Comparison of ENCODE assay signal across 27 mouse cellular contexts in the genomic region with DNA sequence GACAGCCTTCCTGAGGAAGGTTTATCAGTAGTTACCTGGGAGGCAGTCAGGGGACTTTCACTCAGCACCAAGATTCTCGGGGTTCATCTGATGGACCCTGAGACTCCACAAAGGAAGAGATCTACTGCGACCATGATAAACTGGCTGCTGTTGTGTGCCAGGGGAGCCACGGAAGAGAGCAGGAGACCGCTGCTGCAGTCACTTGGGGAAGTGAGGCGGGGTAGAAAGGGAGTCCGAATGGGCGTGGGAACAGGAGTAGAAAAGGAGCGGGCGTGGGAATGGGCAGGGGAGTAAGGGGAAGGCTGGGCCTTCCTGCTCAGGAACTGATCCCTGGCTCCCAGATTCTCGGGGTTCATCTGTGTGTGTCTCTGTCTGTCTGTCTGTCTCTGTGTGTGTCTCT.
DNase-seq lines count a peak whose midpoint lies in the region; ATAC-seq and TF ChIP-seq lines count a peak whose summit lies in the region.
"Had no signal": no experiment of that assay in that cellular context is flagged by ENCODE, and none has a peak within 500 bp of the region (broad histone marks: within the 10 kb centered on the region; RNA-seq: fewer than 3 reads in every experiment).

No protein-coding gene starts in this region.

- peak; percentile 54 to 59; a peak in 2 of 4 replicates for ATAC-seq in hematopoietic stem cell, adult 5-6 weeks (replicated peaks in 1 of 2; ENCODE audit: insufficient read depth in 1 of 2, low FRiP score in 2 of 2, low TSS enrichment in 1 of 2, low read depth in 1 of 2, poor library complexity in 2 of 2, severe bottlenecking in 2 of 2)
- peak; percentile 67 for ATAC-seq in megakaryocyte progenitor cell, adult 5-6 weeks (replicated peaks; ENCODE audit: poor library complexity)
- ATAC-seq in intestine, embryonic 16.5 days: no peak
- no peak for ATAC-seq in stomach, postnatal 0 days (ENCODE audit: low FRiP score, low TSS enrichment)
- ATAC-seq: activated CD4-positive, CD25-positive, alpha-beta regulatory T cell, adult 4 months; forebrain, embryonic 13.5 days; forebrain, postnatal 0 days; hindbrain, postnatal 0 days; inflammation-experienced regulatory T-cells, adult 6 months; intestine, postnatal 0 days had no signal

- peaks cover 0 to 3% of the 10 kb centered on the region in 2 experiments; a peak in 1 of 4 replicates for H3K36me3 ChIP-seq in MEL (ENCODE audit: control insufficient read depth in 1 of 2, insufficient read depth in 2 of 2, low read length in 2 of 2)
- no peaks in the 10 kb centered on the region for H3K36me3 ChIP-seq in intestine, embryonic 16.5 days (ENCODE audit: control insufficient read depth, insufficient read depth, low read length)
- H3K36me3 ChIP-seq in stomach, postnatal 0 days (ENCODE audit: control insufficient read depth, insufficient read depth, low read length): no peaks in the 10 kb centered on the region
- H3K36me3 ChIP-seq in hindbrain, embryonic 10.5 days: no peaks in the 10 kb centered on the region
- H3K36me3 ChIP-seq: forebrain, embryonic 10.5 days; G1E had no signal

- no peaks in the 10 kb centered on the region for H3K27me3 ChIP-seq in MEL (ENCODE audit: control insufficient read depth in 1 of 2, insufficient read depth in 2 of 2, low read length in 2 of 2)
- H3K27me3 ChIP-seq in intestine, embryonic 16.5 days (replicated peaks; ENCODE audit: control insufficient read depth, insufficient read depth, low read length): no peaks in the 10 kb centered on the region
- H3K27me3 ChIP-seq in stomach, postnatal 0 days (ENCODE audit: control insufficient read depth, insufficient read depth, low read length): no peaks in the 10 kb centered on the region
- H3K27me3 ChIP-seq in hindbrain, embryonic 10.5 days (ENCODE audit: insufficient read depth, poor library complexity, severe bottlenecking): no peaks in the 10 kb centered on the region
- H3K27me3 ChIP-seq: forebrain, embryonic 13.5 days had no signal

- peaks cover 3 to 10% of the 10 kb centered on the region in 2 experiments for H3K4me1 ChIP-seq in MEL (ENCODE audit: control insufficient read depth in 1 of 2, insufficient read depth in 2 of 2, low read length in 2 of 2)
- no peaks in the 10 kb centered on the region for H3K4me1 ChIP-seq in bone marrow, adult 2 months (ENCODE audit: control insufficient read depth, insufficient read depth, low read length)
- no peaks in the 10 kb centered on the region for H3K4me1 ChIP-seq in intestine, embryonic 16.5 days (ENCODE audit: control insufficient read depth, insufficient read depth, low read length)
- no peaks in the 10 kb centered on the region for H3K4me1 ChIP-seq in stomach, postnatal 0 days (replicated peaks; ENCODE audit: control insufficient read depth, insufficient read depth)
- H3K4me1 ChIP-seq in hindbrain, embryonic 10.5 days (replicated peaks): no peaks in the 10 kb centered on the region; the same call in 1 of the 2 replicates
- H3K4me1 ChIP-seq: forebrain, embryonic 13.5 days had no signal

- no peak for TF ChIP-seq EP300 in MEL (IDR thresholded peaks at IDR 0.05; ENCODE audit: low read depth in 1 of 2, low read length in 2 of 2)
- no peak for TF ChIP-seq EP300 in stomach, postnatal 0 days (optimal IDR thresholded peaks at IDR 0.05)

- peak overlapping the region; percentile 31 to 38 for H3K4me3 ChIP-seq in MEL (ENCODE audit: control insufficient read depth in 1 of 2, insufficient read depth in 1 of 2, low read depth in 2 of 2, low read length in 2 of 2)
- H3K4me3 ChIP-seq in bone marrow, adult 2 months (replicated peaks; ENCODE audit: control insufficient read depth, low read depth, low read length): no peak overlapping the region
- H3K4me3 ChIP-seq in intestine, embryonic 16.5 days (ENCODE audit: low read length): no peak overlapping the region
- no peak overlapping the region for H3K4me3 ChIP-seq in stomach, postnatal 0 days (ENCODE audit: low read depth, low read length)
- no peak overlapping the region for H3K4me3 ChIP-seq in hindbrain, embryonic 10.5 days
- H3K4me3 ChIP-seq: forebrain, embryonic 10.5 days; forebrain, embryonic 13.5 days had no signal

- H3K79me2 ChIP-seq in MEL (ENCODE audit: control insufficient read depth, insufficient read depth, low read length, poor library complexity): no peaks in the 10 kb centered on the region

- H3K9me3 ChIP-seq in MEL (replicated peaks; ENCODE audit: insufficient read depth, low read length): no peaks in the 10 kb centered on the region
- no peaks in the 10 kb centered on the region for H3K9me3 ChIP-seq in intestine, embryonic 16.5 days (ENCODE audit: control insufficient read depth, low read length)
- H3K9me3 ChIP-seq in stomach, postnatal 0 days (ENCODE audit: control insufficient read depth, low read length): no peaks in the 10 kb centered on the region
- H3K9me3 ChIP-seq in hindbrain, embryonic 10.5 days: no peaks in the 10 kb centered on the region
- H3K9me3 ChIP-seq: forebrain, embryonic 10.5 days; forebrain, embryonic 13.5 days had no signal

- no peak for TF ChIP-seq RAD21 in MEL (IDR thresholded peaks at IDR 0.05; ENCODE audit: low read depth, low read length)

- DNase-seq in MEL (ENCODE audit: low read depth, low spot score): peak; percentile 24
- DNase-seq in frontal cortex, postnatal 36 days (ENCODE audit: low spot score in 2 of 2): no peak
- no peak for DNase-seq in stomach, postnatal 0 days (ENCODE audit: low spot score)
- DNase-seq in hindbrain, embryonic 10.5 days (ENCODE audit: low spot score): no peak
- DNase-seq: adrenal gland, adult 8-10 months; adrenal gland, postnatal 36 days; cerebellum, adult 11 months; cerebellum, adult 8-10 months; cerebellum, postnatal 10 days; cerebellum, postnatal 36 days; forebrain, postnatal 0 days; gastrocnemius, postnatal 10 days; gastrocnemius, postnatal 36 days; heart, adult 11 months had no signal

- no peak for TF ChIP-seq POLR2A in MEL (IDR thresholded peaks at IDR 0.05; ENCODE audit: control insufficient read depth in 1 of 2, insufficient read depth in 1 of 2, low read depth in 1 of 2, low read length in 2 of 2, poor library complexity in 1 of 2)
- no peak for TF ChIP-seq POLR2A in bone marrow, adult 2 months (IDR thresholded peaks at IDR 0.05; ENCODE audit: borderline replicate concordance, control insufficient read depth, low read depth, low read length)

- peak overlapping the region; percentile 43 for H3K27ac ChIP-seq in MEL (ENCODE audit: control insufficient read depth, low read depth, low read length)
- peak overlapping the region; percentile 61 for H3K27ac ChIP-seq in bone marrow, adult 2 months (ENCODE audit: control insufficient read depth, insufficient read depth, low read depth, low read length, poor library complexity)
- no peak overlapping the region for H3K27ac ChIP-seq in intestine, embryonic 16.5 days (ENCODE audit: low read length)
- H3K27ac ChIP-seq in stomach, postnatal 0 days (replicated peaks): no peak overlapping the region
- H3K27ac ChIP-seq in hindbrain, embryonic 10.5 days: no peak overlapping the region
- H3K27ac ChIP-seq: forebrain, embryonic 10.5 days; forebrain, embryonic 13.5 days; hindbrain, embryonic 14.5 days; hindbrain, postnatal 0 days had no signal

- peak overlapping the region; percentile 30 for H3K9ac ChIP-seq in MEL (ENCODE audit: control insufficient read depth, low read depth, low read length, poor library complexity, severe bottlenecking)
- H3K9ac ChIP-seq in intestine, embryonic 16.5 days (ENCODE audit: low read depth, low read length): no peak overlapping the region
- H3K9ac ChIP-seq in stomach, postnatal 0 days (ENCODE audit: low read length): no peak overlapping the region
- H3K9ac ChIP-seq: forebrain, embryonic 13.5 days; forebrain, postnatal 0 days; hindbrain, embryonic 14.5 days had no signal

- no peak overlapping the region for H3K4me2 ChIP-seq in intestine, embryonic 16.5 days (ENCODE audit: low read depth, low read length)
- no peak overlapping the region for H3K4me2 ChIP-seq in stomach, postnatal 0 days (replicated peaks; ENCODE audit: low read depth)
- H3K4me2 ChIP-seq: forebrain, embryonic 13.5 days; heart, embryonic 11.5 days; hindbrain, embryonic 14.5 days had no signal

- TF ChIP-seq CTCF in MEL (IDR thresholded peaks at IDR 0.05 in 2 of 3, conservative IDR thresholded peaks at IDR 0.05 in 1 of 3; ENCODE audit: control insufficient read depth in 1 of 3, insufficient read depth in 1 of 3, low read depth in 2 of 3, low read length in 3 of 3, poor library complexity in 1 of 3, severe bottlenecking in 1 of 3): no peak
- TF ChIP-seq CTCF in bone marrow, adult 2 months (IDR thresholded peaks at IDR 0.05; ENCODE audit: control insufficient read depth, insufficient read depth, low read length): no peak
- no peak for TF ChIP-seq CTCF in stomach, postnatal 0 days (IDR thresholded peaks at IDR 0.05; ENCODE audit: low read depth)

- 3% methylated on average over 10 of the region's 10 CpGs for WGBS in bone marrow, adult 2 months
- WGBS in intestine, embryonic 16.5 days: 63% methylated on average over 10 of the region's 10 CpGs
- 63% methylated on average over 10 of the region's 10 CpGs for WGBS in stomach, postnatal 0 days
- 75% methylated on average over 10 of the region's 10 CpGs for WGBS in hindbrain, embryonic 10.5 days

TF ChIP-seq in MEL, 35 proteins besides CTCF, POLR2A, EP300 and RAD21:
- TF ChIP-seq NRF1 (IDR thresholded peaks at IDR 0.05; ENCODE audit: insufficient read depth, low read depth, low read length, poor library complexity, severe bottlenecking): no peak
- no peak for TF ChIP-seq KAT2A (conservative IDR thresholded peaks at IDR 0.05; ENCODE audit: low read depth, low read length)
- no peak for TF ChIP-seq ZNF384 (IDR thresholded peaks at IDR 0.05; ENCODE audit: low read depth, low read length)
- TF ChIP-seq USF2 (IDR thresholded peaks at IDR 0.05; ENCODE audit: borderline replicate concordance in 1 of 2, insufficient read depth in 1 of 2, low read depth in 1 of 2, low read length in 2 of 2): no peak
- TF ChIP-seq TCF12 (IDR thresholded peaks at IDR 0.05; ENCODE audit: low read depth, low read length): no peak
- no peak for TF ChIP-seq E2F4 (IDR thresholded peaks at IDR 0.05; ENCODE audit: borderline replicate concordance, low read depth, low read length)
- no peak for TF ChIP-seq POLR2AphosphoS2 (IDR thresholded peaks at IDR 0.05; ENCODE audit: low read length)
- TF ChIP-seq MAFK (IDR thresholded peaks at IDR 0.05; ENCODE audit: borderline replicate concordance, low read depth, low read length): no peak
- no peak for TF ChIP-seq HCFC1 (IDR thresholded peaks at IDR 0.05; ENCODE audit: low read depth, low read length)
- no peak for TF ChIP-seq GATA1 (IDR thresholded peaks at IDR 0.05; ENCODE audit: low read depth, low read length)
- TF ChIP-seq MAZ (IDR thresholded peaks at IDR 0.05; ENCODE audit: low read depth, low read length): no peak
- no peak for TF ChIP-seq CHD2 (IDR thresholded peaks at IDR 0.05; ENCODE audit: low read length)
- no peak for TF ChIP-seq MYC (IDR thresholded peaks at IDR 0.05; ENCODE audit: low read depth, low read length)

Comparison
In these comparisons a context has a peak if more than half of its experiments do, and no peak if none do; other contexts are left out.
1. H3K27ac ChIP-seq: peak in MEL (single experiment) and bone marrow, adult 2 months (single experiment); none in intestine, embryonic 16.5 days (single experiment), stomach, postnatal 0 days (single experiment) and hindbrain, embryonic 10.5 days (single experiment).
2. H3K4me3 ChIP-seq: peak in MEL (2 of 2); none in bone marrow, adult 2 months (single experiment), intestine, embryonic 16.5 days (single experiment), stomach, postnatal 0 days (single experiment) and hindbrain, embryonic 10.5 days (single experiment).
3. ATAC-seq: peak in hematopoietic stem cell, adult 5-6 weeks (2 of 2) and megakaryocyte progenitor cell, adult 5-6 weeks (single experiment); none in intestine, embryonic 16.5 days (single experiment) and stomach, postnatal 0 days (single experiment).